22 mouse cellular contexts compared by ENCODE assay signal in the genomic region with DNA sequence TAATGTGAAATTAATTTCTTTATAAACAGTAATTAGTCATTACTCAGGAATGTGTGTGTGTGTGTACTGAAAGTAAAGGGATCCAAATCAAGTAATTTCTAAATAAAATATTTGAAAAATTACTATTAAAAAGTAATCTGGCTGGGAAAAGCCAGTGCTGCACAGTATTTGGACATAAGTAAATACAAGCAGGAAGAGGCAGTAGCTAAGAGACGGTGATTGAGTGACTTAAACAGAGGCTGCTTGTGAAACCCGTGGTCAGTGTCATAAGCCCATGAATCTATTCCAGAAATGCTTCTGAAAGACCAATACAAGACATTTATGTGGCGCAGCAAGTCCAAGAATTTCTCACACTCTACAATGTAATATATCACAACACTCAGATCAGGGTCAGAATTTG. TPM values are rescaled to one million over a fixed set of nuclear protein-coding genes. Genes with fewer than 3 reads are reported as not detected.
A peak's percentile ranks its signal among the peaks of the same experiment; 100 is the strongest.
DNase-seq lines count a peak whose midpoint lies in the region; ATAC-seq and TF ChIP-seq lines count a peak whose summit lies in the region.
"Had no signal": no experiment of that assay in that cellular context is flagged by ENCODE, and none has a peak within 500 bp of the region (broad histone marks: within the 10 kb centered on the region; RNA-seq: fewer than 3 reads in every experiment).

No protein-coding gene starts in this region.

- H3K9me3 ChIP-seq in midbrain, embryonic 11.5 days (ENCODE audit: control insufficient read depth, low read length), result no peaks in the 10 kb centered on the region
- no peaks in the 10 kb centered on the region for H3K9me3 ChIP-seq in midbrain, embryonic 16.5 days (replicated peaks; ENCODE audit: control insufficient read depth, low read length, poor library complexity, severe bottlenecking)
- H3K9me3 ChIP-seq: embryonic facial prominence, embryonic 13.5 days; embryonic facial prominence, embryonic 15.5 days; forebrain, embryonic 10.5 days; forebrain, embryonic 12.5 days had no signal

- H3K36me3 ChIP-seq in midbrain, embryonic 11.5 days (ENCODE audit: control insufficient read depth, insufficient read depth, low read length), result no peaks in the 10 kb centered on the region
- H3K36me3 ChIP-seq in midbrain, embryonic 16.5 days (ENCODE audit: control insufficient read depth, insufficient read depth, low read length), result no peaks in the 10 kb centered on the region
- H3K36me3 ChIP-seq: embryonic facial prominence, embryonic 13.5 days; embryonic facial prominence, embryonic 15.5 days; forebrain, embryonic 10.5 days; forebrain, embryonic 12.5 days had no signal

- DNase-seq in lung, postnatal 10 days, result peak; percentile 11
- DNase-seq in lung, adult 2 months, result no peak
- peak; percentile 51 for DNase-seq in midbrain, embryonic 11.5 days (ENCODE audit: low spot score, missing footprints)
- no peak for DNase-seq in yolk sac, embryonic 10.5 days (ENCODE audit: low spot score)
- DNase-seq: adrenal gland, adult 2 months; adrenal gland, postnatal 10 days; adrenal gland, postnatal 25 days; cerebellum, adult 11 months; cerebellum, adult 18-20 months; cerebellum, adult 8-10 months; cerebellum, adult 9-11 months; cerebellum, postnatal 14 days; cerebellum, postnatal 36 days; embryo, embryonic 11 days had no signal

- no peak overlapping the region for H3K4me2 ChIP-seq in midbrain, embryonic 11.5 days
- H3K4me2 ChIP-seq in midbrain, embryonic 16.5 days (ENCODE audit: low read length), result no peak overlapping the region
- H3K4me2 ChIP-seq: embryonic facial prominence, embryonic 13.5 days; embryonic facial prominence, embryonic 15.5 days; forebrain, embryonic 12.5 days had no signal

- H3K9ac ChIP-seq in midbrain, embryonic 11.5 days (ENCODE audit: low read length), result no peak overlapping the region
- H3K9ac ChIP-seq in midbrain, embryonic 16.5 days (ENCODE audit: low read depth, low read length), result no peak overlapping the region
- H3K9ac ChIP-seq: embryonic facial prominence, embryonic 13.5 days; embryonic facial prominence, embryonic 15.5 days; forebrain, embryonic 12.5 days had no signal

- TF ChIP-seq POLR2A in lung, adult 2 months (IDR thresholded peaks at IDR 0.05; ENCODE audit: borderline replicate concordance, extremely low read depth, low read depth, low read length), result no peak

- H3K27ac ChIP-seq in midbrain, embryonic 11.5 days (ENCODE audit: low read depth, low read length), result no peak overlapping the region
- no peak overlapping the region for H3K27ac ChIP-seq in midbrain, embryonic 16.5 days (ENCODE audit: low read length)
- H3K27ac ChIP-seq: embryonic facial prominence, embryonic 13.5 days; embryonic facial prominence, embryonic 15.5 days; forebrain, embryonic 10.5 days; forebrain, embryonic 12.5 days had no signal

- H3K4me3 ChIP-seq in lung, adult 2 months (replicated peaks; ENCODE audit: extremely low read depth, low read depth, low read length), result no peak overlapping the region
- H3K4me3 ChIP-seq in midbrain, embryonic 11.5 days (ENCODE audit: low read depth, low read length), result no peak overlapping the region
- no peak overlapping the region for H3K4me3 ChIP-seq in midbrain, embryonic 16.5 days (ENCODE audit: low read depth, low read length)
- H3K4me3 ChIP-seq: embryonic facial prominence, embryonic 13.5 days; embryonic facial prominence, embryonic 15.5 days; erythroblast, embryonic 14.5 days; forebrain, embryonic 10.5 days; forebrain, embryonic 12.5 days had no signal

- WGBS in lung, adult 2 months, result 56% methylated on average over 3 of the region's 3 CpGs
- WGBS in midbrain, embryonic 11.5 days, result 84% methylated on average over 3 of the region's 3 CpGs
- 79% methylated on average over 3 of the region's 3 CpGs for WGBS in midbrain, embryonic 16.5 days

- no peak for TF ChIP-seq CTCF in lung, adult 2 months (IDR thresholded peaks at IDR 0.05; ENCODE audit: insufficient read depth, low read length)

- ATAC-seq in midbrain, embryonic 11.5 days (ENCODE audit: low FRiP score), result no peak
- ATAC-seq in midbrain, embryonic 16.5 days, result no peak
- ATAC-seq: forebrain, embryonic 14.5 days; forebrain, embryonic 16.5 days had no signal

- no peaks in the 10 kb centered on the region for H3K4me1 ChIP-seq in lung, adult 2 months (ENCODE audit: control insufficient read depth, insufficient read depth, low read length)
- no peaks in the 10 kb centered on the region for H3K4me1 ChIP-seq in midbrain, embryonic 11.5 days (ENCODE audit: control insufficient read depth, insufficient read depth, low read length)
- H3K4me1 ChIP-seq in midbrain, embryonic 16.5 days (ENCODE audit: control insufficient read depth, insufficient read depth, low read length), result no peaks in the 10 kb centered on the region

- H3K27me3 ChIP-seq in midbrain, embryonic 11.5 days (ENCODE audit: control insufficient read depth, insufficient read depth, low read length), result no peaks in the 10 kb centered on the region
- H3K27me3 ChIP-seq in midbrain, embryonic 16.5 days (ENCODE audit: control insufficient read depth, insufficient read depth, low read depth, low read length), result no peaks in the 10 kb centered on the region
- H3K27me3 ChIP-seq: embryonic facial prominence, embryonic 13.5 days; embryonic facial prominence, embryonic 15.5 days had no signal

RNA-seq across cellular contexts. Expression of gene Cer1, which starts 3.6 kb away (rescaled TPM):
- polyA plus RNA-seq in lung, adult 2 months (2012; rRNA removed), result not detected in 2 replicates
- polyA plus RNA-seq in midbrain, embryonic 11.5 days (2014; fragmentation: Nextera tagmentation; extraction: Ambion mirVana), result not detected in 2 replicates
- not detected in 2 replicates for polyA plus RNA-seq in midbrain, embryonic 16.5 days (2015; fragmentation: Nextera tagmentation; extraction: Ambion mirVana)
- polyA plus RNA-seq: adrenal gland, adult 2 months; erythroblast, embryonic 14.5 days; forebrain, embryonic 10.5 days; forebrain, embryonic 12.5 days; forebrain, embryonic 16.5 days had no signal

RNA-seq across cellular contexts. Expression of gene Zdhhc21, which starts 21.6 kb away (rescaled TPM):
- 2.9 and 4.3 TPM in 2 replicates for polyA plus RNA-seq in lung, adult 2 months (2012; rRNA removed)
- 11.5 and 15.6 TPM in 2 replicates for polyA plus RNA-seq in midbrain, embryonic 11.5 days (2014; fragmentation: Nextera tagmentation; extraction: Ambion mirVana)
- polyA plus RNA-seq in midbrain, embryonic 16.5 days (2015; fragmentation: Nextera tagmentation; extraction: Ambion mirVana), result 19.2 and 21.6 TPM in 2 replicates
- polyA plus RNA-seq: erythroblast, embryonic 14.5 days had no signal

Comparison
In these comparisons a context has a peak if more than half of its experiments do, and no peak if none do; other contexts are left out.
1. DNase-seq: peak in lung, postnatal 10 days (single experiment) and midbrain, embryonic 11.5 days (single experiment); none in lung, adult 2 months (single experiment) and yolk sac, embryonic 10.5 days (single experiment).